Mouse (Mus musculus): ENCODE results near the gene Myh14.

DNA sequence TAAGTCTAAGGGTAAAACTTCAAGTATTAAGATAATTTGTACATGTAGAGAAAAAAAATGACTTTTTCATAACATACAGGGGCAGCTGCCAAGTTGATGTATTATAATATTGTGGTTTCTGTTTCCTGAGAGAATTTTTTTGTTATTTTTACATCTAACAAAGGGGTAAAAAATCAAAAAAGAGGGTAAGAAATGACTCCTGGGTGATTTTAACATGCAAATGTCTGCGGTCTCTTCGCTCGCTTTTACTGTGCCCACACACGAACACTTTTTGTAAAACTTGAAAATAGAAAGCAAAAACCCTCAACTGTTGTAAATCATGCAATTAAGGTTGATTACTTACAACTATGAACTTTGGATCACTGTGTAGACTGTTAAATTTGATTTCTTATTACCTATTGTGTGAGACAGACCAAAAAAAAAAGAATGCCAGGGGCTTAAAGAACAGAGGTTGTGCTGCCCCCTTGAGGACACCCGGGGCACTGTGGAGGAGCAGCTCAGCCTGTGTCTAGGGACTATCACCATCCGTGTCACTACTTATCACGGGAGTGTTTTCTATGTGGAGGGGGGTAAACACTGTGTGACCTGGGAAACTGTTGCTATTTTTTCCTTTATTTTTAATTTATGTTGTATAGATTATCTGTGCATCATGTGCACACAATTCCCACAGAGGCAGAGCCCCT, 23.5 kb downstream of the Myh14 start:
- peak; percentile 83 for TF ChIP-seq CTCF (IDR thresholded peaks at IDR 0.05; ENCODE audit: low read depth, low read length)
- no peak for TF ChIP-seq POLR2A (IDR thresholded peaks at IDR 0.05; ENCODE audit: insufficient read depth, low read length)

Data from ES-Bruce4 (cell line).